Mouse (Mus musculus) CD8-positive naive resting alpha-beta T cell, adult 2 months (primary cell): ENCODE data around the gene Rptor.

Experiments used
- DNase-seq, 2 experiments: peaks; one replicate each; pipeline ENCODE4 v3.0.0; 2022; ENCODE audit warnings: low read depth in 2 of 2, low spot score in 2 of 2

Gene Rptor

GRCm38 (mm10) chr11:119947897-119948296 lies 345.2 kb downstream of the Rptor start:
- no peak for DNase-seq

GRCm38 (mm10) chr11:119948305-119948704 lies 345.6 kb downstream of the Rptor start:
- no peak for DNase-seq

GRCm38 (mm10) chr11:119948803-119949202 lies 346.1 kb downstream of the Rptor start:
- DNase-seq: no peak
